Mouse (Mus musculus) megakaryocyte, embryonic 14.5 days (primary cell): ENCODE measurements around the gene Whrn. TPM values are rescaled to one million over a fixed set of nuclear protein-coding genes. Genes with fewer than 3 reads are reported as not detected.
A peak's percentile ranks its signal among the peaks of the same experiment; 100 is the strongest.

Source experiments
- H3K27me3 ChIP-seq: replicated peaks from 2 replicates; pipeline ENCODE3; 2012; ENCODE audit warnings: inconsistent platforms
- H3K36me3 ChIP-seq: replicated peaks from 2 replicates; pipeline ENCODE3; 2012; ENCODE audit warnings: low read length, inconsistent platforms, mixed read lengths
- H3K4me1 ChIP-seq: 2 replicates; pipeline ENCODE4 v1.6.1; 2012; ENCODE audit warnings: inconsistent platforms
- H3K4me3 ChIP-seq: replicated peaks from 2 replicates; pipeline ENCODE3; 2012; ENCODE audit warnings: moderate library complexity, mild to moderate bottlenecking, inconsistent platforms
- H3K9me3 ChIP-seq: 2 replicates; pipeline ENCODE4 v1.6.1; 2012; ENCODE audit warnings: inconsistent platforms
- FLI1 ChIP-seq: IDR thresholded peaks from 2 replicates; pipeline ENCODE4 v1.6.1; 2012; ENCODE audit warnings: low read length, inconsistent platforms, mixed read lengths
- GATA1 ChIP-seq: IDR thresholded peaks from 3 replicates; pipeline ENCODE4 v1.6.1; 2012; ENCODE audit warnings: mixed read lengths, low read length, inconsistent platforms, borderline replicate concordance
- polyA plus RNA-seq: library from polyadenylated mRNA; stranded (reverse); fragments of >175 nt; gene quantifications from 2 replicates; pipeline ENCODE4 v1.2.3, GENCODE M21; 2012; ENCODE audit warnings: low replicate concordance; ENCODE audit not compliant: insufficient read depth

Whrn gene
- polyA plus RNA-seq, result 0.30 TPM in 1 of 2 replicates, not detected in the other

DNA sequence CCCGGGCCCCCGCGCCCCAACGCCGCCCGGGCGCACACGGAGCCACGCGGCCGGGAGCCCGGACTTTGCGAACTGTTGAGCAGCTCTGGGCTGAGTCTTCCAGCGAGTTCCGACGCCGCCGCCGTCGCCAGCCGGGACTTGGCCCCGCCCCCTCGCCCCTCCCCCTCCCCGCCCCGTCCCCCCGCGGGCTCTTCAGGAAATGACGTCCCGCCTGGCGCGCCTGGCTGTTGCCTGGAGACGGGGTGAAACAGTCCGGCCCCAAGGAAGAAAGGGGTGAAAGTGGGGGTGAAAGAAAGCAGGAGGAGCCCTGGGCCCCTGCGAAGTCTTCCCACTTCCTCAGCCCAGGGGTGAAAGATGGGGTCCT is at the start of gene Whrn:
Gene Whrn, minus strand, starts transcription at position 77 of the 364 bp plus-strand sequence.
- H3K4me1 ChIP-seq, result peaks cover 22% of the 10 kb centered on the region
- H3K27me3 ChIP-seq, result peaks cover 90% of the 10 kb centered on the region
- no peaks in the 10 kb centered on the region; the same call in 1 of the 2 replicates for H3K9me3 ChIP-seq
- peak within 1 kb of the TSS; percentile 88 for H3K4me3 ChIP-seq
- TF ChIP-seq GATA1 (no peak), FLI1 (no peak)
- no peaks in the 10 kb centered on the region for H3K36me3 ChIP-seq

DNA sequence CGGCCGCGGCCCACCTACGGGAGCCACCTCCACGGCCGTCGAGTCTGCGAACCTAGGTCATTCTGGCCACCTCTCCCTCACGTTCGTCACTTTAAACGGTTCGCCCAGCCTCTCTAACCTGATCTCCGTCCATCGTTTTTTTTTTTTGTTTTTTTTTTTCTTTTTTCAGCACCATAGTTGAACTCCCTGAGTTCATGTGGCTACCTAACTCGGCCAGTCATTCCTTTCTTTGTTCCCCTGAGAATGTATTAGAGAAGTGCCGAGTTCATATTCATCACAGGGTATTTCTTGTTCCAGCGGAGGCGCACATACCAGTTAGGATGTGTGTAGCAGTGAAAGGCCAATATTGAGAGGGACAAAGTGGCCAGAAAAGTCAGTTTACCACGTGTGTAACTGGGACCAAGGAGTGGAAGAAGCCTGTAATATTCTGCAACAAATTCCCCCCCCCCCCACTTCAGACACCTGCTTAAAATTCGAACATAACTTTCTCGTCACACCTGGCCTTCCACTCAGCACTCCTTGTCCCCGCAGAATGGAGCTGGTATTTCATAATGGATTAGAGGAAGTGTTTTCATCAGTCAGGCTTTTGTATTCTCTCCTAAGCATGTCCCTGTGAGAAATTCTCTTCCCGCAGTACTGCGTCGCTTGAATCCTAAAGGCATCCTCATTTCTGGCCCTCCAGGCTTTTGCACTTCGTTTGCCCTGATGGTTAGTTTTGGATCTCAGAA is 49.6 kb upstream of the Whrn start:
- H3K4me3 ChIP-seq, result peak overlapping the region; percentile 98
- H3K27me3 ChIP-seq, result no peaks in the 10 kb centered on the region
- H3K36me3 ChIP-seq, result peaks cover 27% of the 10 kb centered on the region
- H3K9me3 ChIP-seq, result no peaks in the 10 kb centered on the region
- peaks cover 46% of the 10 kb centered on the region for H3K4me1 ChIP-seq
- TF ChIP-seq FLI1, result no peak
- no peak for TF ChIP-seq GATA1

- Histone ChIP-seq H3K9me3 (no peaks in the 10 kb centered on the region), H3K4me3 (peak within 1 kb of the TSS; percentile 98), H3K4me1 (peaks cover 46% of the 10 kb centered on the region), H3K27me3 (peaks cover 2% of the 10 kb centered on the region), H3K36me3 (peaks cover 25% of the 10 kb centered on the region)
- TF ChIP-seq FLI1, result no peak
- no peak for TF ChIP-seq GATA1
These were observed 48.9 kb upstream of the Whrn start, which contains the start of gene Atp6v1g1 for GRCm38 (mm10) chr4:63544494-63545230. Gene Atp6v1g1 (plus strand): TSS chr4:63544772.

GRCm38 (mm10) chr4:63543746-63544493 is 48.1 kb upstream of the Whrn start:
- H3K4me1 ChIP-seq, result peaks cover 46% of the 10 kb centered on the region
- TF ChIP-seq FLI1 (no peak), GATA1 (no peak)
- H3K36me3 ChIP-seq, result peaks cover 18% of the 10 kb centered on the region
- H3K27me3 ChIP-seq, result peaks cover 6% of the 10 kb centered on the region
- peak overlapping the region; percentile 88 for H3K4me3 ChIP-seq
- H3K9me3 ChIP-seq, result no peaks in the 10 kb centered on the region

GRCm38 (mm10) chr4:63542209-63542608 is 46.4 kb upstream of the Whrn start:
- Histone ChIP-seq H3K4me3 (no peak overlapping the region), H3K9me3 (no peaks in the 10 kb centered on the region), H3K4me1 (peaks cover 36% of the 10 kb centered on the region), H3K27me3 (peaks cover 10% of the 10 kb centered on the region), H3K36me3 (peaks cover 2% of the 10 kb centered on the region)
- TF ChIP-seq FLI1 (no peak), GATA1 (no peak)

DNA sequence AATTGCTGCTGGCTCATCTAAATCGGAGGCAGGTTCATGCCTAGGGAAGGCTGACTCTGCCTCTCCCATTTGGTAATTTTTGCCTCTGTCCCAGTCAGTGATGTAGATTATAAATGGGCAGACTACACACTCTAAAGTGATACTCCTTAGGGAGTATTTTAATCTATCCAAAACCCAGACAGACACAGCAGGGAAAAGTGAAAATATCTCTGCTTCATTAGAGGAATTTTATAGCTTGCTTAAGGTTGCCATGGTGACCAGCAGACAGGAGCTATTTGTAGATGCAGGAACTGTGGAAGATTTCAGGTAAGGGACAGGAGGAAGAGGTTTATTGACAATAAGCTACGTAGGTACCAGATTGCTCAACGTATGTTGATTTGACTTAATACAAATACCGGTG is 41.8 kb upstream of the Whrn start:
- peaks cover 35% of the 10 kb centered on the region for H3K27me3 ChIP-seq
- H3K4me1 ChIP-seq, result peaks cover 5% of the 10 kb centered on the region
- H3K4me3 ChIP-seq, result no peak overlapping the region
- no peaks in the 10 kb centered on the region for H3K36me3 ChIP-seq
- TF ChIP-seq GATA1 (no peak), FLI1 (no peak)
- no peaks in the 10 kb centered on the region for H3K9me3 ChIP-seq

DNA sequence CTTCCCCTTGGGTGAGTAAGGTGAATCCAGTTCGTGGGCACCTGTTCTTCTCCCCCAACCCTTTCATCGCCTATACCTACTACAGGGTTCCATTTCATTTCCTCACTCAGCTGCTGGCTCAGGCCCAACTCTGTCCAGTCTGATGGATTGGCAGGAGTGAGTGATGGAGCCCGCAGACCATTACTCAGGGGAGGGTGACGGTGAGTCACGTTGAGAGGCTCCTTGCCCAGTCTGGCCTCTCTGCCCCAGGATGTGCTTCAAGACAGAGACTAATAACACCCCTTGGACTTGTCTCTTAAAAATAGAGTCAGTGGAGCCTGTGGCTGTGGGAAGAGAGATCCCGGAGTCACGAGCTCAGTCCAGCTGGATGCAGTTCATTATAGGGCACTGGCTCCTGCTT is 34.6 kb upstream of the Whrn start:
- no peak overlapping the region for H3K4me3 ChIP-seq
- TF ChIP-seq FLI1, result no peak
- TF ChIP-seq GATA1, result no peak
- no peaks in the 10 kb centered on the region for H3K36me3 ChIP-seq
- peaks cover 37% of the 10 kb centered on the region for H3K27me3 ChIP-seq
- H3K9me3 ChIP-seq, result no peaks in the 10 kb centered on the region
- H3K4me1 ChIP-seq, result no peaks in the 10 kb centered on the region

GRCm38 (mm10) chr4:63528946-63529345 is 33.2 kb upstream of the Whrn start:
- H3K4me1 ChIP-seq, result no peaks in the 10 kb centered on the region
- peaks cover 30% of the 10 kb centered on the region for H3K27me3 ChIP-seq
- no peak overlapping the region for H3K4me3 ChIP-seq
- H3K36me3 ChIP-seq, result no peaks in the 10 kb centered on the region
- TF ChIP-seq FLI1 (no peak), GATA1 (no peak)
- no peaks in the 10 kb centered on the region for H3K9me3 ChIP-seq

GRCm38 (mm10) chr4:63525514-63525913 is 29.7 kb upstream of the Whrn start:
- H3K4me1 ChIP-seq, result no peaks in the 10 kb centered on the region
- TF ChIP-seq GATA1 (no peak), FLI1 (no peak)
- H3K4me3 ChIP-seq, result no peak overlapping the region
- no peaks in the 10 kb centered on the region for H3K36me3 ChIP-seq
- H3K27me3 ChIP-seq, result peaks cover 26% of the 10 kb centered on the region
- H3K9me3 ChIP-seq, result no peaks in the 10 kb centered on the region
